Mouse (Mus musculus) bone marrow, adult 2 months (tissue): ENCODE data around the gene Doc2a. TPM values are rescaled to one million over a fixed set of nuclear protein-coding genes. Genes with fewer than 3 reads are reported as not detected.

Experiments used
- H3K27ac ChIP-seq: fragments of 200-500 bp; 2 replicates; pipeline ENCODE4 v1.5.1; 2012; ENCODE audit warnings: low read depth, mild to moderate bottlenecking, control low read depth, inconsistent platforms, low read length; ENCODE audit not compliant: control insufficient read depth, poor library complexity, insufficient read depth
- H3K4me1 ChIP-seq: fragments of 200-500 bp; 2 replicates; pipeline ENCODE4 v1.6.1; 2011; ENCODE audit warnings: low read length; ENCODE audit not compliant: control insufficient read depth, insufficient read depth
- H3K4me3 ChIP-seq: fragments of 200-500 bp; replicated peaks from 2 replicates; pipeline ENCODE3; 2011; ENCODE audit warnings: mild to moderate bottlenecking, low read depth, low read length, control low read depth; ENCODE audit not compliant: control insufficient read depth
- CTCF ChIP-seq: fragments of 200-500 bp; IDR thresholded peaks from 2 replicates; pipeline ENCODE4 v1.5.1; 2011; ENCODE audit warnings: low read length, control low read depth; ENCODE audit not compliant: control insufficient read depth, insufficient read depth
- POLR2A ChIP-seq: fragments of 200-500 bp; IDR thresholded peaks from 2 replicates; pipeline ENCODE4 v1.6.1; 2011; ENCODE audit warnings: low read depth, mild to moderate bottlenecking, control low read depth, low read length, borderline replicate concordance; ENCODE audit not compliant: control insufficient read depth
- WGBS: fragments of 180-500 bp; shearing (Covaris S2); methylation state at CpG from one replicate; pipeline ENCODE4 v1.1.7; 2018; 5-methylcytosine and 5-hydroxymethylcytosine counted together
- polyA plus RNA-seq: library from polyadenylated mRNA; stranded (reverse); fragments of >200 nt; gene quantifications from 2 replicates; pipeline ENCODE4 v1.2.4, GENCODE M21; 2011; ENCODE audit warnings: low replicate concordance; ENCODE audit not compliant: missing spikeins, insufficient read depth, insufficient read length

Gene Doc2a
- polyA plus RNA-seq, 1 experiment = not detected

- TF ChIP-seq CTCF = no peak
- TF ChIP-seq POLR2A = no peak
- no peaks in the 10 kb centered on the region for H3K4me1 ChIP-seq
- 92% methylated on average over 23 of the region's 23 CpGs for WGBS
- no peak overlapping the region for H3K4me3 ChIP-seq
- H3K27ac ChIP-seq = no peak overlapping the region
Measured at GRCm38 (mm10) chr7:126869780-126870519, 22.7 kb downstream of the Doc2a start.

- H3K4me3 ChIP-seq = no peak overlapping the region
- TF ChIP-seq CTCF = no peak
- TF ChIP-seq POLR2A = no peak
- no peak overlapping the region for H3K27ac ChIP-seq
- WGBS = 83% methylated on average over 2 of the region's 2 CpGs
- H3K4me1 ChIP-seq = no peaks in the 10 kb centered on the region
Measured at GRCm38 (mm10) chr7:126870520-126870891, 23.3 kb downstream of the Doc2a start.

GRCm38 (mm10) chr7:126877239-126877638 is 30.0 kb downstream of the Doc2a start:
- TF ChIP-seq CTCF (no peak), POLR2A (no peak)
- no peak overlapping the region for H3K27ac ChIP-seq
- peaks cover 3% of the 10 kb centered on the region; the same call in 1 of the 2 replicates for H3K4me1 ChIP-seq
- WGBS = 100% methylated on average over 1 of the region's 1 CpGs
- no peak overlapping the region for H3K4me3 ChIP-seq

- Histone ChIP-seq H3K27ac (no peak overlapping the region; the same call in 1 of the 2 replicates), H3K4me3 (no peak overlapping the region), H3K4me1 (peaks cover 3% of the 10 kb centered on the region; the same call in 1 of the 2 replicates)
- 18% methylated on average over 6 of the region's 6 CpGs for WGBS
- TF ChIP-seq POLR2A (no peak), CTCF (no peak)
Measured at GRCm38 (mm10) chr7:126881040-126881439, 33.8 kb downstream of the Doc2a start.

- H3K4me1 ChIP-seq = peaks cover 3% of the 10 kb centered on the region; the same call in 1 of the 2 replicates
- WGBS = 2% methylated on average over 15 of the region's 15 CpGs
- H3K27ac ChIP-seq = peak overlapping the region; percentile 4; the same call in 1 of the 2 replicates
- TF ChIP-seq CTCF = no peak
- no peak for TF ChIP-seq POLR2A
- peak overlapping the region; percentile 91 for H3K4me3 ChIP-seq
Measured at GRCm38 (mm10) chr7:126883731-126884181, 36.5 kb downstream of the Doc2a start.

- WGBS = under 1% methylated on average over 56 of the region's 56 CpGs
- H3K4me1 ChIP-seq = peaks cover 3% of the 10 kb centered on the region; the same call in 1 of the 2 replicates
- TF ChIP-seq POLR2A (peak; percentile 36; the same call in 1 of the 2 replicates), CTCF (peak; percentile 13; the same call in 1 of the 2 replicates)
- H3K27ac ChIP-seq = peak within 1 kb of the TSS; percentile 84
- H3K4me3 ChIP-seq = peak within 1 kb of the TSS; percentile 91
Measured at GRCm38 (mm10) chr7:126884286-126885164, 37.3 kb downstream of the Doc2a start, which contains the start of gene Taok2. TSS of gene Taok2 (minus strand) at chr7:126884703.

- H3K4me3 ChIP-seq = no peak overlapping the region
- H3K4me1 ChIP-seq = no peaks in the 10 kb centered on the region; the same call in 1 of the 2 replicates
- 90% methylated on average over 5 of the region's 5 CpGs for WGBS
- H3K27ac ChIP-seq = no peak overlapping the region
- no peak for TF ChIP-seq POLR2A
Measured at GRCm38 (mm10) chr7:126887281-126887680, 40.1 kb downstream of the Doc2a start.

GRCm38 (mm10) chr7:126888852-126889251 is 41.6 kb downstream of the Doc2a start:
- WGBS = 60% methylated on average over 7 of the region's 7 CpGs
- Histone ChIP-seq H3K4me1 (no peaks in the 10 kb centered on the region), H3K27ac (no peak overlapping the region)

GRCm38 (mm10) chr7:126896912-126897311 is 49.7 kb downstream of the Doc2a start:
- TF ChIP-seq CTCF = no peak
- no peak for TF ChIP-seq POLR2A
- 63% methylated on average over 5 of the region's 5 CpGs for WGBS
- H3K4me3 ChIP-seq = no peak overlapping the region
- H3K27ac ChIP-seq = peak overlapping the region; percentile 84
- peaks cover 2% of the 10 kb centered on the region; the same call in 1 of the 2 replicates for H3K4me1 ChIP-seq

More at GRCm38 (mm10) chr7:126888852-126889251, 41.6 kb downstream of the Doc2a start:
- peak; percentile 53; the same call in 1 of the 2 replicates for TF ChIP-seq CTCF
- TF ChIP-seq POLR2A = no peak
- H3K4me3 ChIP-seq = no peak overlapping the region
